Mouse (Mus musculus): ENCODE results near the gene Wscd2.

Wscd2 gene

DNA sequence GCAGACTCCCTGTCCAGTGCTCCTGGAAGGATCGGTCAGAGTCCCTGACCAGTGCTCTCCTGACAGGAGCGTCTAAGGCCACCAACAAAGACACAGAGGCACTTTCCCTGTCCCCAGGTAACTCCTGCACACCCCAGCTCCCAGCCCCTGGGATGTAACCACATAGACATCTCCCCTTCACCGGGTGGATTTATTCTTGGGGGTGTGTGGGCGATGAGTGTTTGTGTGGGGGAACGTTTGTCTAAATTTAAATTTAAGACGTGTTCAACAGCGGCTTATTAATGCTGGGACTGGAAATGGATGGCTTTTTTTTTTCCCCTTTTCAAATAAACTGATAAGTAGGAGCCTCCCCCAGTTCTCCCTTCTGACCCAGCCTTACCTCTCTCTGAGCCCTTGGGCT lies 49.7 kb downstream of the Wscd2 start:
- no peak for DNase-seq

DNA sequence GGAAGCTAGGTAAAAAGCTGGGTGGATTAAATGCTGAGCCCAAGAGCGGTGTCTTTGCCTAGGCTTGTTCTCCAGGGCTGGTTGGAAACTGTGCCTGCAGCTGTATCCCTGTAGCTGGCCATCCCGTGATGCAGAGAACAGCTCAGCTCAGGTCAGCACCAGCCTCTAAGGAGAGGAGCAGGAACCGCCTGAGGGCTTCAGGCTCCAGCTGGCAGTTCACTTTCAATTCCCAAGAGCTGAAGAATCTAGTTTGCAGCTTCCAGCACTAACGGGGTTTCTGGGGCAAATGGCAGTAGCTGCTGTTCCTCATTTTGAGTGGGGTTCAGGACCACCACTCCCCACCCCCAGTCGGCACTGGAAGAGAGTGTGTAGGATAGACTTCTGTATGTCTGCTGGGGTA lies 51.1 kb downstream of the Wscd2 start:
- no peak for DNase-seq

DNA sequence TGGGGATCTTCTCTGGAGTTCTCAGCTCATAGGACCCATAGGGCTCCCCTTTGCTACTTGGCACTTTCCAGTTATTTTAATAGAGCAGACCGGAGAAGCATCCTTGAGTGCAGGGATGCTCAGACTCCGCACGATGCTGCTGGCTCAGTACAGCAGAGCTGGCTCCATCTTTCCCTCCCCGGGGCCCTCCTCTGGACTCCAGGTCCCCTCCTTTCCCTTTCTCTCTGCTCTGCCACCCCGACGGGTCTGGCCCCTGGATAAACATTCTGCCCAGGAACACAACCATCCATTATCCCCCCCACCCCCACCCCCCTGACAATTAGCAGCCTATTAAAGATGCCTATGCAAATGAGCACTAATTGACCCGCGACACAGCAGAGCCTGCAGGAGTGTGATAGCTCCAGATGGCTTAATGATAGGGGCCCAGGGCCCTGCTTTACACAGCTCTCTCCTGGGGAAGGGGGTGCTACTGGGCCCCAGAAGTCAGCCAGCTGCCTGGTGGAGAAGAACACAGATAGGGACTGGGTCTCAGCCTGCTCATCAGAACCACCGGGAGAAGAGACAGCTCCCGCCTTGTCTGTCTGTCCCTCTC lies 52.8 kb downstream of the Wscd2 start:
- no peak for DNase-seq

DNA sequence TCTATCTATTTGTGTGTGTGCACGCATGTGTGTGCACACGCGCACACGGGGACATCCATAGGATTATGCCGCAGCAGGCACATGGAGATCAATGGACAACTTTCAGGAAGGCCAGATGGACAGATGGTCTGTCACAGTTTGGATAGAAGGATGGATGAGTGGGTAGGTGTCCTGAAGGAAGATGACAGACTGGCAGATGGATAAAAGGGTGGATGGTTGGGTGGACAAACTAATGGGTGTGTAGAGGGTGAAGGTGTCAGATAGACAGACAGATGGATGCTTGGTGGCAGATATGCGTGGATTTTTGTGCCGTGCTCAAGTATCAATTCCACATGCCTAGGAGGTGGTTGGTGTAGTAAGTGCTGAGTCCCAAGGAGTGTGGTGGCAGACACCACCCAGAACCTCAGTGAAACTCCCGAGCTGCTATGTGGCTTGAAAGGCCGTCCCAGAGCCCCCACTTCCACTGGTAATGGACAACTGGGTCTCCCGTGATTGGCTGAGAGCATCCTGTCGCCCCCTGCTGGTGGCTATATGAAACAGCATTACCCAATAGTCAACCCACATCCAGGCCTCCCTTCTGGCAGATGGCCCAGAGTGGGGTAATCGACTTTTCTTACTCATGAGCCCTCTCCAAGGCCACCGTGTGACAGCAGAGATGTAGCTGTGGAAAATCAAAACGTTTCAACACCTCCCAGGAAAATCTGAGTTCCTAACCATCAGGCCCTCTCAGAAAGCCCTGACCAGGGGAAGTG lies 58.0 kb downstream of the Wscd2 start:
- peak; percentile 78 to 80 for DNase-seq

DNA sequence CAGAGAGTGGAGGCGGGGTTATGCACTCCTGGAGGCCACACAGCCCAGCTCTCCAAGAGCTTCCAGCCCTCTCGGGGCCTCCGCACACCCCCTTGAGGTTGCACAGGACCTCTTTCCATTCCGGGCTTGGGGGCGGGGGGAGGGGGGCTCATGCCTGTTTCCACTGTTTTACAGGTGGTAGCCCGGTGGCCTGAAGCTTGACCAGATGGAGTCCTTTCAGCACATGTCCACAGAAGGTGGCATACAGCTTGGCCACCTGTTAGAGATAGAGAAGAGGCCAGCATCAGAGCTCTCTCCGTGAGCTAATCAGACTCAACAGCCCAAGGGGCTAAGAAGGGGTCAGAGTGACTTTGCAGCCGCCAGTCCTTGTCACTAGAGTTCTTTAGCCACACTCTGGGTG lies 60.1 kb downstream of the Wscd2 start:
- DNase-seq: peak in 1 of 2 experiments; percentile 55

- DNase-seq: no peak
Observed at GRCm38 (mm10) chr5:113550759-113551158, 60.6 kb downstream of the Wscd2 start.

- peak; percentile 72 to 73 for DNase-seq
Observed at GRCm38 (mm10) chr5:113553402-113553897, 63.3 kb downstream of the Wscd2 start.

- no peak for DNase-seq
Observed at GRCm38 (mm10) chr5:113554095-113554494, 64.0 kb downstream of the Wscd2 start.

- peak; percentile 59 to 64 for DNase-seq
Observed at GRCm38 (mm10) chr5:113554571-113554970, 64.4 kb downstream of the Wscd2 start.

DNA sequence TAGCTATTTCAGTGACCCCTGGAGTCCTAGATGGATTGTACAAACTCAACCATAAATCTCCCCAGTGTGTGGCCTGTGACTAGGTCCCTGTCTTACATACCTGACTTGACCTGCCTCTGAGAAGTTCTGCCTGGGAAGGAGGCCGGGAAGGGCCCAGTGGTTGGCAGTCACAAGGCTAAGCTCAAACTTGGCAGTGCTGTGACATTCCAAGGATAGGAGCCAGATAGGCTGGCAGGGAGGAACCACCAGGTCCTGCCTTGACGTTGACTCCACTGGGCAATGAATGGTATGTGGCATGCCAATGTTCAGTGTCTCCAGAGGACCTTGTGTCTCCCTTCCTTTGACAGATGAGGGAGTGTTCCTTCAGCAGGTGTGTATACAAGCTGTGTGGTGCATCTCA lies 65.6 kb downstream of the Wscd2 start:
- DNase-seq: peak; percentile 63 to 83

GRCm38 (mm10) chr5:113558065-113558464 lies 67.9 kb downstream of the Wscd2 start:
- DNase-seq: peak; percentile 45 to 61

DNA sequence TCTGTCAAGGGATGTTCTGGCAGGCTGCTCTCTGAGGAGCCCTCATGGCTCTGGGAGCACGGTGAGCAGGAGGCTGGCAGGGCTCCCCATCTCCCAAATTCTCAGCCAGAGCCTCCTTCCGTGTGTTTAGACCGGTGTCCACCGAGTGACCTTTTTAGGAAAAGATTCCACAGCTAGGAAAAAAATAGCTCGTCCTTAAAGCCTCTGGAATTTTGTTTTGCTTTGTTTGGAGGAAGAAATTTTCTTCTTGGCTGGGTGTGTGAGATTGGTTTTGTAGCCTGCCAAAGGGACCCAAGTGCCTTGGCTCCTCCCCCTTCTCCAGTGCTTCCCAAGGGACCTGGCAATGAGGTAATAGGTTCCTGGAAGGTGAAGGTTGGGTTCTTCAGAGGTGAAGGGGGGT lies 69.5 kb downstream of the Wscd2 start:
- no peak for DNase-seq

GRCm38 (mm10) chr5:113564463-113564862 lies 74.3 kb downstream of the Wscd2 start:
- DNase-seq: no peak

- DNase-seq: peak in 1 of 2 experiments; percentile 49
Observed at GRCm38 (mm10) chr5:113565101-113565854, 75.1 kb downstream of the Wscd2 start.

DNA sequence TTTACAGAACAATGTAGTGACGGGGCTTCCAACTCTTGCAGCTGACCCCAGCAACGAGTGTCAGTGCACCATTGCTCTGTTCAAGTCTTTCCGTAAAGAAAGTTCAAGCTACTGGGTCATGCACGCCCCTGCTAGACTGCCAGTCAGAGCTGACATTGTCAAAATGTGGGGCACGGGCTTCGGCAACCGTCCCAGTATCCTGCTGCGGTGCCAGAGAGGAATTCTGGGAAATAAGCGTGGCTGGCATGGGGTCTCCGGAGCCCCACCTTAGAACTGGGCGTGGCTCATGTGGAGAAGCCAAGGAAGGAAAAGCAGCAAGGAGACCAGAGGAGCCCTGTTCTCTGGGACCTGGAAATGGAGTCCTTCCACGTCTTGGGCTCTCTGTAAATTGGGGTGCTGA lies 75.7 kb downstream of the Wscd2 start:
- peak in 1 of 2 experiments; percentile 49 for DNase-seq

GRCm38 (mm10) chr5:113570056-113570717 lies 80.1 kb downstream of the Wscd2 start:
- DNase-seq: no peak

- DNase-seq: no peak
Observed at GRCm38 (mm10) chr5:113577555-113577954, 87.4 kb downstream of the Wscd2 start.

DNA sequence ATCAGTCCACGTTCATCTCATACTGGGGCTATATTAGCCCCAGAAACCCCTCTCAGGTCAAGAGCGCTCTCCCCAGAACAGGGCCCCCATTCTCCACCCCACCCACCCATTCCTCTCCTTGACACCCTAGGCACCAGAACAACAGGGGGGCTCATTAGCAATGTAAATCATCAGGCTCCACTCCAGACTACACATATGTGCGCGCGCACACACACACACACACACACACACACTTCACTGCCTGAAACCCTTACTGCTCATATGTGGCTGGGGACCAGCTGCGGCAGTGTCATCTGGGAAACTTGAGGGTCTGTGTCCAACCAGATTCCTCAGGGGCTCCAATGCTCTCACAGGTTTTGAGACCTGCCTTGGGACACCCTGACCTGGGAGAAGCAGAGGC lies 88.3 kb downstream of the Wscd2 start:
- no peak for DNase-seq

- DNase-seq: no peak
Observed at GRCm38 (mm10) chr5:113579128-113579527, 89.0 kb downstream of the Wscd2 start.

DNA sequence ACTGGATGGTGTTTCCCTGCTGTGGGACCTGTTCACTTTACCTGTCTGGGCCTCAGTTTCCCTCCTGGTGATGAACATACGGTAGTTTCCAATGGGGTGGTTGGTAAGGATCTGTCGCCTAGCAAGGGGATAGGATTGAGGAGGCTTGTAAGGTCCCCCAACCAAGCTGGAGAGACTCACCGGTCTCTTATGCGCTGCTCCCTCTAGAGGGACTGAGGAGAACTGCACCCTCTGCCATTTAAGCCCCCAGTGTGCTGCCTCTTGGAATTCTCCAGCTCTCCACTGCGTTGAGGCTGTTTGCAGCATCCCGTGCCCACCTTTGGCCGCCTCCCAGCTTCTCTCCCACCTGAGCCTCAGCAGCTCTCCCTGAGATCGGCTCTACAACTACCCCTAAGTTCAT lies 90.1 kb downstream of the Wscd2 start:
- peak; percentile 68 to 80 for DNase-seq

DNA sequence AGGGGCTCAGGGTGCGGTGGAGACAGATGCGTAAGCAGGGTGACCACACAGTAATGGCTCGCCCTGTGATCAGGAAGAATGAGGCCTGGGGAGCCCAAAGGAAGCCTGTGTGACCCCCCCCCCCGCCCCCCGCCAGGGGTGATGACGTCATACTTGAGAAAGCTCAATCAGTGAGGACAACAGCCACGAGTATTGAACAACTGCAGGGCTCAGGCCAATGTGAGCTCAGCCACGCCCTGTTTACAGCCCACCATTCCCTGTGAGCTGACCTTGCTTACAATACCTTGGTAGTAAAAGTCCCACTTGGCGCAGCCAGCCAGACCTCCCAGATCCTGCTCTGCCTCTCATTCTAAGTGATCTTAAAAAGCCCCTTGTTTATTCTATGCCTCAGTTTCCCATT lies 90.7 kb downstream of the Wscd2 start:
- no peak for DNase-seq

DNA sequence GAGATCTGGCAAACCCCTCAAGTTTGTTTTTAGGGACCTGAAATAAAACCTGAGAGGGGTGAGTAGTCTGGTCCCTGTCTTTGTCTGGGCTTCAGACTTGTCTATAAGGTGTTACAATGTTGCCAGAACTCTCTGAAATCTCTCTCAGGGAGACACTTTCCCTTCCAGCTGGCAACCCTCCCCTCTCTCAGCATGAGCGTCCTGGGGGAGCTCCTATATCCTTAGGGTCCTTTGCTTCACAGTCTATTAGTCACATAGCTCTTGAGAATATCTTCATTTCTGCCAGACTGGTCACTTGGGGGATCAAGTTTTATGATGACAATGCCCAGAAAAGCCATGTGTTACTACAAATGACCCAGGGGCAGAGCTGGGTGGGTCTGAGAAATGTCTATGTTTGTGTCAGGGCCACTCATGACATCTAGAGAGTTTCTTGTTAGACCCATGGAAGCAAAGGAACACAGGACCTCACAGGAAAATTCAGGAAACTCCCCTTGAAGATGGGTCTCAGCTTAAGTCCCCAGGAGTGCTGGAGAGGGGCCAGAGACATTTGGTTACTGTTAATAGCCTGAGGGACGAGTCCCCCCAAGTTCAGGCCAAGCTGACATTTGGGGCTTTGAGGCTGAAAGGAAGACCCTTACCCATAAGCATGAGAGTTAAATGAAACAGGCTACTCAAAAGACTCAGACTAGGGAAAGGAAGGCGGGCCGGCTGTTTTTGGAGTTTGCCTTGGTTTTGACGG lies 93.5 kb downstream of the Wscd2 start:
- DNase-seq: peak in 1 of 2 experiments; percentile 60
